Mouse (Mus musculus) induced T-regulatory cell, adult 2 months (primary cell): ENCODE results near the gene Gm45208.

Experiments used
- DNase-seq: peaks from one replicate; pipeline ENCODE4 v3.0.0-alpha.2; 2012; ENCODE audit warnings: low read depth

Gm45208 gene

DNA sequence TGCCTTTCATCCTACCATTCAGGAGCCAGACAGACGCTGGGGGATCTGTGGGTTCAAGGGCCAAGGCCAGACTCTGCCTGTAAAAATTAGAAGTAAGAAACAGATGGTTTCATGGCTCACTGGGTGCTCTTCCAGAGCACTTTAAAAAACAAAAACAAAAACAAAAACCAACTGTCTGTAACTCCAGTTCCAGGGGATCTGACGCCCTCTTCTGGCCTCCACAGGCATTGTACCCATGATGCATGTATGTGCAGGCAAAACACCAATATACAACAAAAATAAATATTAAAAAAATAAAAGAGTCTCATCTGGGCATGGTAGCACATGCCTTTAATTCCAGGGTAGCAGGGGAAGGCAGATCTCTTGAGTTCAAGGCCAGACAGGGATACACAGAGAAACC, 50.7 kb downstream of the Gm45208 start:
- peak; percentile 41 for DNase-seq

GRCm38 (mm10) chrX:7775501-7776205, 53.6 kb downstream of the Gm45208 start:
- no peak for DNase-seq

GRCm38 (mm10) chrX:7776329-7777082, 54.5 kb downstream of the Gm45208 start:
- peak; percentile 58 for DNase-seq

DNA sequence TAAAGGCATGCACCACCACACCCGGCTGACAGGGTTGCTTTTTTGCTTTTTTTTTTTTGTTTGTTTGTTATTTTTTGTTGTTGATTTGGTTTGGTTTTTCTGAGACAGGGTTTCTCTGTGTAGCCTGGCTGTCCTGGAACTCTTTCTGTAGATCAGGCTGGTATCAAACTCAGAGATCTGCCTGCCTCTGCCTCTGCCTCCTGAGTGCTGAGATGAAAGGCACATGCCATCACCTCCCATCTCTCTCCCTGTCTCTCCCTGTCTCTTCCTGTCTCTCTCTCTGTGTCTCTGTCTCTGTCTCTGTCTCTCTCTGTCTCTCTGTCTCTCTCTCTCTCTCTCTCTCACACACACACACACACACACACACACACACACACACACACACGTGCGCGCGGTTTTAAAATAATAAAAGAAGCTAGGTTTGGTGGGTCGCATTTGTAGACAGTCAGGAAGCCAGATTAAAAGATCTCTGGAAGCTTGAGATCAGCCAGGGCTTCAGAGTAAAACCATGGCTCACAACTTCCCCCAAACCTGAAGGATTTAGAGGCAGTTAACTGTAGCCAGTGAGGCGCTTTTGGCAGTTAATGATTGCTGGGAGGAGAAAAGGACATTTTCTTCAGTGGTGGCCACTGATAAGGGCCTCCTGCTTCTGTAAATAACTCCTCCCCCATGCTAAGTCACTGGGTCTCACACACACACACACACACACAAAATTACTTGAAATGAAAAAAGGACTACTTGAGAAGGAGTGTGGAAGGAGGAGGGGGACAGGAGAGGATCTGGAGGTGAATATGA, 56.6 kb downstream of the Gm45208 start:
- no peak for DNase-seq

GRCm38 (mm10) chrX:7779294-7779693, 57.2 kb downstream of the Gm45208 start:
- DNase-seq = no peak
